Mouse (Mus musculus) megakaryocyte, embryonic 14.5 days (primary cell): ENCODE data around the gene Mbd6.

Experiments used
- FLI1 ChIP-seq: IDR thresholded peaks from 2 replicates; pipeline ENCODE4 v1.6.1; 2012; ENCODE audit warnings: low read length, inconsistent platforms, mixed read lengths
- GATA1 ChIP-seq: IDR thresholded peaks from 3 replicates; pipeline ENCODE4 v1.6.1; 2012; ENCODE audit warnings: mixed read lengths, low read length, inconsistent platforms, borderline replicate concordance

GRCm38 (mm10) chr10:127268401-127268800 lies 20.4 kb downstream of the Mbd6 start:
- TF ChIP-seq GATA1 (no peak), FLI1 (no peak)
